In the genomic region with DNA sequence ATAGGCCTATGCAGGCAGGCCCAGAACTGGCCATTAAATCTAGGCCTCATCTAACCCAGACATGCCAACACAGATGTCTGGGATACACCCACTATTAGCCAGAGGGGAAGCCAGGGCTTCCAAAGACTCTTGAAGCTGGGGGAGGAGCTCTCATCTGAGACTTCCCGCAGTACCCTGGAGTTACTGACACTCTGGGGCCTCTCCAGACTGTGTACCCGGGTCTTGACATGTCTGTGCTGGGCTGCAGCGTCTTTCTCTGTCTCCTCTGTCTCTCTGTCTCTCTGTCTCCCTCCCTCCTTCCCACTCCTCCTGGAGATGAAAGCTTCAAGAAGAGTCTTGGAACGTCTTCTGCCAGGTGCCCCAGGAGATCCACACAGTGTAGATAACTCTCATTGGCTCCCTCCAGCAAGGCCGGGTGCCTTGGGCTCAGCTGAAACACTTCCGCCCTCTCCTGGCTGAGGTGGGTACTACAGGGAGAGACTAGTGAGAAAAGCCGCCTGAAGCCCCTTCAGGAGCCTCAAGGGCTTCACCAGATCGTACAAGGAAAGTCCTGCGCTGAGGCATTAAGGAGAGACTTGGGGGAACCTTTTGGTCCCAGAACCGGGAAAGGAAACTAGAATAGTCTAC, we compare ENCODE assay signal across 9 mouse cellular contexts. TPM values are rescaled to one million over a fixed set of nuclear protein-coding genes. Genes with fewer than 3 reads are reported as not detected.
DNase-seq lines count a peak whose midpoint lies in the region; ATAC-seq and TF ChIP-seq lines count a peak whose summit lies in the region.
"Had no signal": no experiment of that assay in that cellular context is flagged by ENCODE, and none has a peak within 500 bp of the region (broad histone marks: within the 10 kb centered on the region; RNA-seq: fewer than 3 reads in every experiment).

No protein-coding gene starts in this region.

- intact Hi-C loops in heart, postnatal 10 days (cut with DNase I), result loop anchor here (1.0 kb wide), 1 partner anchor 82 kb away; no protein-coding TSS in a partner anchor

- H3K4me1 ChIP-seq in E14TG2a.4 (replicated peaks; ENCODE audit: low read depth, low read length), result peaks cover 12% of the 10 kb centered on the region; the same call in 1 of the 2 replicates
- no peaks in the 10 kb centered on the region for H3K4me1 ChIP-seq in embryonic facial prominence, embryonic 14.5 days (ENCODE audit: control insufficient read depth, insufficient read depth, low read length)
- H3K4me1 ChIP-seq in lung, embryonic 15.5 days, result 0 out of 2 replicates have a peak, but pooled peaks cover 4% of the 10 kb centered on the region

- H3K9ac ChIP-seq in embryonic facial prominence, embryonic 14.5 days (ENCODE audit: low read depth, low read length), result no peak overlapping the region
- H3K9ac ChIP-seq in lung, embryonic 15.5 days, result no peak overlapping the region

- peak; percentile 85 for TF ChIP-seq CTCF in E14TG2a.4 (conservative IDR thresholded peaks at IDR 0.05; ENCODE audit: low read length)
- peak; percentile 93 for TF ChIP-seq CTCF in layer of hippocampus, adult 2 months (conservative IDR thresholded peaks at IDR 0.05)

- H3K4me2 ChIP-seq in embryonic facial prominence, embryonic 14.5 days (ENCODE audit: low read depth, low read length), result no peak overlapping the region
- no peak overlapping the region for H3K4me2 ChIP-seq in lung, embryonic 15.5 days
- H3K4me2 ChIP-seq: limb, embryonic 13.5 days had no signal

- H3K27me3 ChIP-seq in E14TG2a.4 (ENCODE audit: insufficient read depth, low read length), result no peaks in the 10 kb centered on the region; the same call in 1 of the 2 replicates
- H3K27me3 ChIP-seq in embryonic facial prominence, embryonic 14.5 days (replicated peaks; ENCODE audit: control insufficient read depth, insufficient read depth, low read length), result no peaks in the 10 kb centered on the region
- H3K27me3 ChIP-seq in lung, embryonic 15.5 days, result no peaks in the 10 kb centered on the region; the same call in 1 of the 2 replicates
- H3K27me3 ChIP-seq: limb, embryonic 13.5 days had no signal

- no peak overlapping the region for H3K4me3 ChIP-seq in E14TG2a.4 (replicated peaks; ENCODE audit: low read length)
- H3K4me3 ChIP-seq in embryonic facial prominence, embryonic 14.5 days (ENCODE audit: low read depth, low read length), result no peak overlapping the region
- H3K4me3 ChIP-seq in layer of hippocampus, adult 2 months, result no peak overlapping the region
- H3K4me3 ChIP-seq in lung, embryonic 15.5 days, result no peak overlapping the region
- H3K4me3 ChIP-seq: limb, embryonic 13.5 days had no signal

- no peak overlapping the region for H3K27ac ChIP-seq in embryonic facial prominence, embryonic 14.5 days (replicated peaks; ENCODE audit: low read depth, low read length)
- H3K27ac ChIP-seq in layer of hippocampus, adult 2 months, result no peak overlapping the region
- no peak overlapping the region for H3K27ac ChIP-seq in lung, embryonic 15.5 days
- H3K27ac ChIP-seq: limb, embryonic 13.5 days had no signal

- peak; percentile 50 for ATAC-seq in embryonic facial prominence, embryonic 14.5 days (ENCODE audit: low read depth)
- ATAC-seq in lung, embryonic 15.5 days (ENCODE audit: borderline replicate concordance, extremely low read depth, low FRiP score, low TSS enrichment), result peak; percentile 16; the same call in 1 of the 2 replicates

- no peaks in the 10 kb centered on the region for H3K9me3 ChIP-seq in E14TG2a.4 (ENCODE audit: low read length)
- no peaks in the 10 kb centered on the region for H3K9me3 ChIP-seq in embryonic facial prominence, embryonic 14.5 days (ENCODE audit: control insufficient read depth, low read length)
- no peaks in the 10 kb centered on the region for H3K9me3 ChIP-seq in lung, embryonic 15.5 days
- H3K9me3 ChIP-seq: limb, embryonic 13.5 days had no signal

- WGBS in embryonic facial prominence, embryonic 14.5 days, result 15% methylated on average over 10 of the region's 10 CpGs
- WGBS in lung, embryonic 15.5 days, result 15% methylated on average over 10 of the region's 10 CpGs

- DNase-seq in adrenal gland, postnatal 36 days, result peak; percentile 83
- peak; percentile 70 for DNase-seq in embryonic facial prominence, embryonic 14.5 days (ENCODE audit: low spot score)
- DNase-seq in heart, postnatal 10 days, result peak; percentile 81 to 91
- peak; percentile 69 to 91 for DNase-seq in layer of hippocampus, adult 2 months (ENCODE audit: low spot score in 2 of 2)
- peak; percentile 95 for DNase-seq in retina, embryonic 14.5 days (ENCODE audit: low spot score)
- peak; percentile 89 for DNase-seq in thymus, postnatal 25 days

- no peaks in the 10 kb centered on the region for H3K36me3 ChIP-seq in E14TG2a.4 (ENCODE audit: insufficient read depth, low read length)
- H3K36me3 ChIP-seq in embryonic facial prominence, embryonic 14.5 days (ENCODE audit: control insufficient read depth, insufficient read depth, low read length), result no peaks in the 10 kb centered on the region
- H3K36me3 ChIP-seq in lung, embryonic 15.5 days, result no peaks in the 10 kb centered on the region
- H3K36me3 ChIP-seq: limb, embryonic 13.5 days had no signal

RNA-seq across cellular contexts. Expression of a gene that starts 23.9 kb away (rescaled TPM):
- 1 to 10 TPM in 1 of 2 experiments, under 1 TPM in 1; 0.70 to 1.5 TPM for total RNA-seq in adrenal gland, postnatal 36 days (2021)
- polyA plus RNA-seq in embryonic facial prominence, embryonic 14.5 days (2014; fragmentation: Nextera tagmentation; extraction: Ambion mirVana), result 1.4 and 1.9 TPM in 2 replicates
- total RNA-seq in heart, postnatal 10 days (2021), result 1 to 10 TPM in 1 of 2 experiments, under 1 TPM in 1; 0.15 to 1.2 TPM
- total RNA-seq in layer of hippocampus, adult 2 months (2021), result 1 to 10 TPM; 1.3 to 1.8 TPM
- polyA plus RNA-seq in lung, embryonic 15.5 days (2015; fragmentation: Nextera tagmentation; extraction: Ambion mirVana), result 1.1 and 1.2 TPM in 2 replicates
